Mouse (Mus musculus) midbrain, embryonic 13.5 days (tissue): ENCODE results near the gene Hist2h2ab. TPM values are rescaled to one million over a fixed set of nuclear protein-coding genes. Genes with fewer than 3 reads are reported as not detected.
"Not testable (repeated sequence)": the region's sequence is repeated elsewhere in the genome, so short reads cannot be mapped to it uniquely, and the experiment has no call there.

Experiments
- ATAC-seq: fragments of 200-750 bp; cut with Nextera tagmentation; 2 replicates; pipeline ENCODE4 v1.8.0; 2017; ENCODE audit warnings: mild to moderate bottlenecking, moderate TSS enrichment, moderate library complexity
- H3K27ac ChIP-seq: fragments of 300-500 bp; sonication (generic); 2 replicates; pipeline ENCODE4 v1.5.1; 2015; ENCODE audit warnings: inconsistent platforms, mild to moderate bottlenecking, moderate library complexity
- H3K27me3 ChIP-seq: fragments of 300-500 bp; sonication (generic); 2 replicates; pipeline ENCODE4 v1.6.1; 2015; ENCODE audit warnings: mild to moderate bottlenecking, inconsistent platforms
- H3K36me3 ChIP-seq: fragments of 300-500 bp; sonication (generic); 2 replicates; pipeline ENCODE4 v1.6.1; 2015; ENCODE audit warnings: mild to moderate bottlenecking, inconsistent platforms
- H3K4me1 ChIP-seq: fragments of 300-500 bp; sonication (generic); replicated peaks from 2 replicates; pipeline ENCODE4 v1.6.1; 2015; ENCODE audit warnings: inconsistent platforms
- H3K4me2 ChIP-seq: fragments of 300-500 bp; sonication (generic); replicated peaks from 2 replicates; pipeline ENCODE4 v1.6.1; 2015; ENCODE audit warnings: moderate library complexity, mild to moderate bottlenecking, inconsistent platforms
- H3K4me3 ChIP-seq: fragments of 300-500 bp; sonication (generic); replicated peaks from 2 replicates; pipeline ENCODE4 v1.5.1; 2015; ENCODE audit warnings: mild to moderate bottlenecking, inconsistent platforms
- H3K9ac ChIP-seq: fragments of 300-500 bp; sonication (generic); replicated peaks from 2 replicates; pipeline ENCODE4 v1.6.1; 2015; ENCODE audit warnings: mild to moderate bottlenecking, inconsistent platforms
- H3K9me3 ChIP-seq: fragments of 300-500 bp; sonication (generic); 2 replicates; pipeline ENCODE4 v1.6.1; 2016; ENCODE audit warnings: mild to moderate bottlenecking, inconsistent platforms
- WGBS: fragments of 180-500 bp; shearing (Covaris S2); methylation state at CpG from one replicate; pipeline ENCODE4 v1.1.7; 2015; 5-methylcytosine and 5-hydroxymethylcytosine counted together
- polyA plus RNA-seq: library from polyadenylated mRNA; unstranded; fragments of >200 nt; fragmentation: Nextera tagmentation; extraction: Ambion mirVana; gene quantifications from 2 replicates; pipeline ENCODE4 v1.2.1, GENCODE M21; 2015

Gene Hist2h2ab
- polyA plus RNA-seq, 1 experiment from 2014 or later, result not detected

DNA sequence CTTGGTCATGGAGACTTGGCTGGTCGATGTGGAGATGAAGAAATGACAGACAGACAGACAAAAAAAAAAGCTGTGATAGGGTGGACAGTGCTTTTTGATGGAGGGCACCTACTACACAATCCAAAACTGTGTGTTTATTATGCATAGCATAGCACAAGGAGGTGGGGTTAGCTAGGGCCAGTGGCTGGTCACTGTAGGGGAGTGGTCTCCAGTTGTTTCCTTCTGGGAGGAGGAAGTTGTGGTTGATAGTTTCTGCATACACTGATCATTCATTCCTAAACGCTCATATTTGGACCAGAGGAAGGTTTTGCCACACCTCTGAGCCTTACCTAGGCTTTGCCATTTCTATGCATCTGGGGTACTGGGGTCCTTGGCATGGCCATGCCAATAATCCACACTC, 10.7 kb downstream of the Hist2h2ab start:
- 82% methylated on average over 2 of the region's 2 CpGs for WGBS
- no peak overlapping the region for H3K27ac ChIP-seq

DNA sequence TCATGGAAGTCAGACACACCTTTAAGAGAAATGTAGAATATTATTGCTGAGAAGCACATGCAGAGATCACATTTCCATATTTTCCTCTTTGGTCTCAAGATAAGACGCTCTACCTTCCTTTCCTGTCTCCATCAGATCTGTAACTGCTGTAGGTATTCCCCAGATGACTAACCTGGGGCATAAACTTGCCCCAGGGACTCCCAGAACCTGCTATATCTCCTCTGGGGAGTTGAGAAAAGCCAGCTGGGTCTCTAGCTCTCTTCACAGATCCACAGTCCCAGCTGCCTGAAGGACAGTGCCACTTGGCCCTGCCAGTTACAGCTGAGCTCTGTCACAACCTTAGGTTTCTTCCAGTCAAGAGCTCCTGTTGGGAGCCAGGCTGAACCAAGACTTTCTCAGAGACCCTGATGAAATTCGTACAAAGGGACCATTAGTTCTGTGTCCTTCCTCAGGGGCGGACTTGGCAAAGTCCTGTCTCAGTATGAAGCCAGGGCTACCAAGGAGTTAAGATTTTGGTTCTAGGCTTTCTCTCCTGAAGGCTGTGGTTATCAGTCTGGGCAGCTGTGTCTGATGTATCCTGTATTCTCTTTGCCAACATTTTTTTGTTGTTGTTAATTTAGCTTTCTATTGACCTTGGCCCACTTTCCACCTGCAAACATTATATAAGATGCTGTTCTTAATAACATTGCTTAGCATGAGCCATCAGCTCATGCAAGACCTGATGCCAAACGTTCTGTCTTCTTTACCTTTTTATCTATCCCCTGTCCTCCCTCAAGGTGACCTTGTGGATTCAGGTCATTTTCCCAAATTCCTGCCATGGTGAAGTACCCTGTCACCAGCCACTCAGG, 11.5 kb downstream of the Hist2h2ab start:
- H3K27me3 ChIP-seq, result no peaks in the 10 kb centered on the region
- no peaks in the 10 kb centered on the region for H3K9me3 ChIP-seq
- no peak overlapping the region for H3K4me2 ChIP-seq
- H3K4me1 ChIP-seq, result 0 out of 2 replicates have a peak, but pooled peaks cover under 1% of the 10 kb centered on the region
- no peak overlapping the region for H3K27ac ChIP-seq
- no peaks in the 10 kb centered on the region for H3K36me3 ChIP-seq
- 84% methylated on average over 4 of the region's 4 CpGs for WGBS
- no peak overlapping the region for H3K9ac ChIP-seq
- H3K4me3 ChIP-seq, result no peak overlapping the region
- ATAC-seq, result no peak

More for the DNA sequence above, 10.7 kb downstream of the Hist2h2ab start:
- no peaks in the 10 kb centered on the region for H3K9me3 ChIP-seq
- no peak overlapping the region for H3K4me2 ChIP-seq
- no peak for ATAC-seq
- H3K9ac ChIP-seq, result no peak overlapping the region
- no peaks in the 10 kb centered on the region for H3K36me3 ChIP-seq
- no peak overlapping the region for H3K4me3 ChIP-seq
- H3K4me1 ChIP-seq, result 0 out of 2 replicates have a peak, but pooled peaks cover 5% of the 10 kb centered on the region
- H3K27me3 ChIP-seq, result no peaks in the 10 kb centered on the region

GRCm38 (mm10) chr3:96231758-96232120, 12.1 kb downstream of the Hist2h2ab start:
- Histone ChIP-seq H3K4me1 (peaks cover 1% of the 10 kb centered on the region), H3K4me3 (no peak overlapping the region), H3K4me2 (no peak overlapping the region), H3K27me3 (no peaks in the 10 kb centered on the region), H3K36me3 (no peaks in the 10 kb centered on the region), H3K9ac (no peak overlapping the region), H3K9me3 (no peaks in the 10 kb centered on the region), H3K27ac (no peak overlapping the region)
- no peak for ATAC-seq
- WGBS, result 61% methylated on average over 2 of the region's 2 CpGs

- Histone ChIP-seq H3K4me3 (no peak overlapping the region), H3K9ac (no peak overlapping the region), H3K27me3 (no peaks in the 10 kb centered on the region), H3K27ac (no peak overlapping the region), H3K9me3 (no peaks in the 10 kb centered on the region), H3K36me3 (no peaks in the 10 kb centered on the region), H3K4me2 (no peak overlapping the region), H3K4me1 (peaks cover 17% of the 10 kb centered on the region)
- 97% methylated on average over 2 of the region's 2 CpGs for WGBS
- ATAC-seq, result no peak
Observed at GRCm38 (mm10) chr3:96234914-96235313, 15.2 kb downstream of the Hist2h2ab start.

GRCm38 (mm10) chr3:96235836-96236235, 16.2 kb downstream of the Hist2h2ab start:
- no peak for ATAC-seq
- no peaks in the 10 kb centered on the region for H3K9me3 ChIP-seq
- H3K36me3 ChIP-seq, result no peaks in the 10 kb centered on the region
- WGBS, result 80% methylated on average over 3 of the region's 3 CpGs
- H3K27ac ChIP-seq, result no peak overlapping the region
- no peak overlapping the region for H3K9ac ChIP-seq
- H3K4me1 ChIP-seq, result peaks cover 20% of the 10 kb centered on the region
- H3K27me3 ChIP-seq, result no peaks in the 10 kb centered on the region
- no peak overlapping the region for H3K4me2 ChIP-seq
- H3K4me3 ChIP-seq, result no peak overlapping the region

DNA sequence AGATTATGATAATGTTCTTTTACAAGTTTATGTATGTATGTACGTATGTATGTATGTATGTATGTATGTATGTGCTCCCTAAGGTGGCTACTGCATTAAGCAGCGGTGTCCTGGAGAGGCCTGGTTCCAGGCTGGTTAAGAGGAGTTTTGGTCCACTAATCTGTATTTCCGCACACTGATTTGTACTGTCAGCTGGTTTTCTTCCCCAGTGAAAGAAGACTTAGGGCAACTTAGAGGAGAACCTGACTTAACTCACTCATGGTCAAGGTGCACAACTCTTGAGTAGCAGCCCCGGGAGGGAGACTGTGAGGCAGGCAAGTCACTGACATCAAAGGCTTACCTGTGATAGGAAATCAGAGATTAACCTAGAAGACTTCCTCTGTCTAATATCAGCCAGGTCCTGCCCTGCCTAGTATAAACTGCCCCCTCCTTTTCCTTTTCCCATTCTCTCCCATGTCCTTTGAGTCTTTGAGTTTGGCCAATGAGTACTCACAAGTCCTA, 17.2 kb downstream of the Hist2h2ab start:
- Histone ChIP-seq H3K27me3 (no peaks in the 10 kb centered on the region), H3K9me3 (no peaks in the 10 kb centered on the region), H3K36me3 (no peaks in the 10 kb centered on the region), H3K4me2 (peak overlapping the region; percentile 57), H3K9ac (peak overlapping the region; percentile 54; the same call in 1 of the 2 replicates), H3K4me3 (peak overlapping the region; percentile 40; the same call in 1 of the 2 replicates), H3K4me1 (peaks cover 24% of the 10 kb centered on the region), H3K27ac (no peak overlapping the region)
- WGBS, result 85% methylated on average over 4 of the region's 4 CpGs
- ATAC-seq, result no peak

DNA sequence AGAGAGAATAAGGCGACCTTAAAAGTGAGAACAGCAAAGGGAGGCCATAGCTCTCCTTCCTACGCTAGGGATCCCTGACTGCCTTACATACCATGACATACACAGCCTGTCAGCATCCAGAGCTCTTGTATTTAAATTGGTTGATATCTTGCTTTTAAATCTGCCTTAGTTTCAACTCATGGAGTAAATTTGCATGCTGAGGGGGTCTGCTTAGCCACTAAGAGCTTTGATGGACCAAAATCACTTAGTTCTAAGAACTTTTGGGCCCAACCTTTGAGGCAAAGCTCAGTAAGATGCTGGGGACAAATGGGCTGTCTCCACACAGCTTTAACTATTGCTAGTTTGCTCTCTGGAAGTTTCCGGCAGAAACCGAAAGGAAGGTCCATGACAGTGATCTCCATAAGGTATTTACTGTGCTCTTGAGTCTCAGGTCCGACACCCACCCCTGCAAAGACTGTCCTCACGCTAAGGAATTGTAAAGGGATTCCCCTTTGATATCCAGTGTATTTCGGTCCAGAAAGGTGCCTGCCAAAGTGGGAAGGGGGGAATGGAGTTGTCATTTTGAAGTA, 17.8 kb downstream of the Hist2h2ab start:
- no peak for ATAC-seq
- WGBS, result 25% methylated on average over 7 of the region's 7 CpGs
- Histone ChIP-seq H3K4me2 (peak overlapping the region; percentile 57), H3K4me1 (peaks cover 24% of the 10 kb centered on the region), H3K27ac (no peak overlapping the region), H3K36me3 (no peaks in the 10 kb centered on the region), H3K9ac (peak overlapping the region; percentile 54), H3K9me3 (no peaks in the 10 kb centered on the region), H3K27me3 (no peaks in the 10 kb centered on the region), H3K4me3 (peak overlapping the region; percentile 40)

DNA sequence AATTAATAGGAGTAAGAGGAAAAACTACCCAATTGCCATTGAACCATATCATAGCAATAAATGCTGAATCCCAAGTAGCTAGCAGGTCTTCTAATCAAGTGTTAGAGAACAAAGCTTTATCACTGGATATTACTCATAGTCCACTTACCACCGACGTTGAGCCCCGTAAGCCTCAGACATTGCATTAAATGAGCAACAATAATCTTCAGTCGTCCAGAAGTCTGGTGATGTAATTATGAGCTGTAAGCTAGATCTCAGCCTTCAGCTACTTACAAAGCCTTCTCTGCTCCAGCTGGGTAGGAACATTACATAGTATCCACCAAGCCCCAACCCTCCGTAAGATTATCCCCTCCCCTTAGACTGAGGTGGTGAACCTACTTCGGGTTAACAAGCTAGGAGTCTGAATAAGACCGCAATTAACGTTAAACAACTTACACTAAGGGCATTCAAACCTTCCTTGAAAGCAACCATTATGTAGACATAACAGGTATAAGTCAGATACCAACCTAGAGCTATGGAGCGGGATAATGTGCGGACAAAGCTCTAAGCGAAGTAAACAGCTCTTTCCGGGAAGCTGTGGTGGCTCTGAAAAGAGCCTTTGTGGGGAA, 18.3 kb downstream of the Hist2h2ab start:
- H3K27ac ChIP-seq, result no peak overlapping the region; the same call in 1 of the 2 replicates
- WGBS, result under 1% methylated on average over 12 of the region's 12 CpGs

DNA sequence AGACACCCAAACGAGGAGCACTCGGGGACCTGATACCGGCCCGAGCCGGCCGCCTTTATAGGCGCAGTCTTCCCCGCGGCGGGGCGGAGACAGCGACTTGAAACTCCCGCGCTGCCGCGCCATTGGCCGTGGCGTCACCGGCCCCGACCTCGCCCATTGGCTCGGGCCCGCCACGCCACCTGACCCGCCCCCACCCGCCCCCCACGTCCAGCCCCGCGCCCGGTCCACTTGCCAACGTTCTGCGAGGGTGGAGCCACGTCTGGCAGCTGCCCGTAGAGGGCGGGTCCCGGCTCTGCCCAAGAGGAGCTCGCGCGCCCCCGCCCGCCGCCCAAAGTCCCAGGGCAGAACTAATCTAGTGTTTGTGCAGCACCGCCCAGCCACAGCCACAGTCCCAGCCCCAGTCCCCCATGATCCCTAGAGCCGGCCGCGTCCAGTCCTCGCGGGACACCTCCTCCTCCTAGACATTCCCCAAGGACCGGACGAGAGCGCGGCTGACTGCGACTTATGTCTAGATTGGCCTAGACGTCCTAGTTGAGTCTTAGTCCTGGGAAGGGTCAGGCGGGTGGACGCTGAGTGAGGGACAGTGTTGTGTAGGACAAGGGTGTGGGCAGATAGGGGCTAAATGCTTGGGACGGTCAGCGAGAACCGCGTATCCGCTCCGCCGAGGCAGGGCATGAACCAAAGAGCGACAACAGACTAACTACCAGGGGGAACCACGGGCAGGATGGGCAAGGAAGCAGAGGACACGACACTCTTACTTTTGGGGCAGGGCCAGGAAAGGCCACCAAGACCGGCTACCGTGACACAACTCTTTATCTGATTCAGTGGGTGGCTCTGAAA, 19.5 kb downstream of the Hist2h2ab start, which contains the start of gene Hist2h3c2:
Hist2h3c2 (minus strand) TSS at position 174 of the 840 bp plus-strand sequence.
- peak within 1 kb of the TSS; percentile 41 for H3K4me3 ChIP-seq
- H3K4me1 ChIP-seq, result peaks cover 27% of the 10 kb centered on the region
- not testable (repeated sequence) for H3K27me3 ChIP-seq, H3K36me3 ChIP-seq, H3K9me3 ChIP-seq
- H3K27ac ChIP-seq, result peak within 1 kb of the TSS; percentile 80
- under 1% methylated on average over 24 of the region's 68 CpGs for WGBS
- ATAC-seq, result peak; percentile 94
- H3K9ac ChIP-seq, result peak within 1 kb of the TSS; percentile 54
- peak within 1 kb of the TSS; percentile 57 for H3K4me2 ChIP-seq

More for the DNA sequence above, 18.3 kb downstream of the Hist2h2ab start:
- Histone ChIP-seq H3K9ac (peak overlapping the region; percentile 54), H3K4me2 (peak overlapping the region; percentile 57), H3K4me3 (peak overlapping the region; percentile 40), H3K9me3 (no peaks in the 10 kb centered on the region), H3K27me3 (no peaks in the 10 kb centered on the region), H3K36me3 (no peaks in the 10 kb centered on the region), H3K4me1 (peaks cover 24% of the 10 kb centered on the region)
- ATAC-seq, result no peak

- H3K36me3 ChIP-seq, H3K9me3 ChIP-seq, H3K27me3 ChIP-seq: not testable (repeated sequence)
- Histone ChIP-seq H3K4me1 (peaks cover 35% of the 10 kb centered on the region), H3K9ac (peak within 1 kb of the TSS; percentile 55), H3K4me2 (peak within 1 kb of the TSS; percentile 46), H3K4me3 (peak within 1 kb of the TSS; percentile 41), H3K27ac (peak within 1 kb of the TSS; percentile 83)
- ATAC-seq, result peak; percentile 83
- WGBS, result 3% methylated on average over 40 of the region's 85 CpGs
Observed at GRCm38 (mm10) chr3:96239949-96240798, 20.5 kb downstream of the Hist2h2ab start, which contains the start of gene Hist2h2aa2. Gene Hist2h2aa2 (minus strand): TSS chr3:96240276.
